ENCODE assay signal across 13 mouse cellular contexts in the genomic region with DNA sequence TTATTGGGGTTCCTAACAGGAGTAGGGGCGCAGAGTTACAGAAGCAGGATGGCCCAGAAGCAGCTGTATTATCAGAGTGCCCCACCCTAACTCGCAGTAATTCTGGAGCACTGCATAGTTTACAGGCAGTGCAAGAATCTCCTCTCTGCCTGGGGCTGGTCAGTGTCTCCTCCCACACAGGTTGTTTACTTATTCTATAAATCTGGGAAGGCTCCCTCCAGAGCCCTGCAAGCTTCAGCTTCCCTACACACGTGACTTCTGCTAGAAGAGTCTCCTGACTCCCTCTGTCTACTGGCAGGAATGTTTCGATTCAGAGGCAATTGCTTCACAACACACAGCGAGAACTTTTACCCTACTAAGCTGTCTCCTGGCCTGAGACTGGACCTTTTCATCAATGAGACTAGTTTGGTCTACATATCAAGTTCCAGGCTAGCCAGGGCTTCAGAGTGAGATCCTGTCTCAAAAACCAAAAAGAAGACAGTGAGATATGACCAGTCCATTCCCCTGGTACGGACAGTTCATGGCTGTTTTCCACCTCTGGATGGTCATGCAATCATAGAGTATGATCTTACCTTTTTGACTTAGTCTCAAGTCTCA. TPM values are rescaled to one million over a fixed set of nuclear protein-coding genes. Genes with fewer than 3 reads are reported as not detected.
A peak's percentile ranks its signal among the peaks of the same experiment; 100 is the strongest.
DNase-seq lines count a peak whose midpoint lies in the region; ATAC-seq and TF ChIP-seq lines count a peak whose summit lies in the region.
"Had no signal": no experiment of that assay in that cellular context is flagged by ENCODE, and none has a peak within 500 bp of the region (broad histone marks: within the 10 kb centered on the region; RNA-seq: fewer than 3 reads in every experiment).

No protein-coding gene starts in this region.

- no peak overlapping the region for H3K4me2 ChIP-seq in midbrain, embryonic 11.5 days
- no peak overlapping the region for H3K4me2 ChIP-seq in midbrain, embryonic 15.5 days
- no peak overlapping the region for H3K4me2 ChIP-seq in embryonic facial prominence, embryonic 15.5 days (replicated peaks)
- H3K4me2 ChIP-seq in kidney, postnatal 0 days (ENCODE audit: low read length): no peak overlapping the region
- no peak overlapping the region for H3K4me2 ChIP-seq in stomach, embryonic 14.5 days (replicated peaks; ENCODE audit: low read depth, low read length)
- H3K4me2 ChIP-seq: neural tube, embryonic 13.5 days had no signal

- WGBS in midbrain, embryonic 11.5 days: 79% methylated on average over 6 of the region's 6 CpGs
- WGBS in midbrain, embryonic 15.5 days: 75% methylated on average over 6 of the region's 6 CpGs
- 58% methylated on average over 6 of the region's 6 CpGs for whole genome bisulfite sequencing in embryonic facial prominence, embryonic 15.5 days
- 28% methylated on average over 6 of the region's 6 CpGs for WGBS in kidney, postnatal 0 days
- 28% methylated on average over 6 of the region's 6 CpGs for WGBS in stomach, embryonic 14.5 days

- no peak overlapping the region for H3K27ac ChIP-seq in midbrain, embryonic 11.5 days (ENCODE audit: low read depth, low read length)
- H3K27ac ChIP-seq in midbrain, embryonic 15.5 days: no peak overlapping the region
- no peak overlapping the region for H3K27ac ChIP-seq in embryonic facial prominence, embryonic 15.5 days (replicated peaks)
- H3K27ac ChIP-seq in kidney, postnatal 0 days: peak overlapping the region; percentile 47
- peak overlapping the region; percentile 39; the same call in 1 of the 2 replicates for H3K27ac ChIP-seq in stomach, embryonic 14.5 days (ENCODE audit: low read length)
- H3K27ac ChIP-seq: forebrain, embryonic 10.5 days; heart, embryonic 10.5 days; macrophage; neural tube, embryonic 13.5 days had no signal

- TF ChIP-seq CTCF in kidney, postnatal 0 days (IDR thresholded peaks at IDR 0.05; ENCODE audit: low read depth): peak; percentile 32; the same call in 1 of the 2 replicates

- no peaks in the 10 kb centered on the region for H3K36me3 ChIP-seq in midbrain, embryonic 11.5 days (ENCODE audit: control insufficient read depth, insufficient read depth, low read length)
- no peaks in the 10 kb centered on the region for H3K36me3 ChIP-seq in midbrain, embryonic 15.5 days (replicated peaks)
- no peaks in the 10 kb centered on the region for H3K36me3 ChIP-seq in embryonic facial prominence, embryonic 15.5 days
- H3K36me3 ChIP-seq in kidney, postnatal 0 days (ENCODE audit: insufficient read depth, low read length): no peaks in the 10 kb centered on the region
- H3K36me3 ChIP-seq in stomach, embryonic 14.5 days (ENCODE audit: control insufficient read depth, insufficient read depth, low read length): no peaks in the 10 kb centered on the region
- H3K36me3 ChIP-seq: forebrain, embryonic 10.5 days; heart, embryonic 10.5 days; neural tube, embryonic 13.5 days had no signal

- H3K4me1 ChIP-seq in midbrain, embryonic 11.5 days (ENCODE audit: control insufficient read depth, insufficient read depth, low read length): no peaks in the 10 kb centered on the region
- no peaks in the 10 kb centered on the region for H3K4me1 ChIP-seq in midbrain, embryonic 15.5 days
- peaks cover 6% of the 10 kb centered on the region; the same call in 1 of the 2 replicates for H3K4me1 ChIP-seq in embryonic facial prominence, embryonic 15.5 days
- no peaks in the 10 kb centered on the region for H3K4me1 ChIP-seq in kidney, postnatal 0 days (replicated peaks; ENCODE audit: insufficient read depth, low read length)
- peaks cover 8% of the 10 kb centered on the region for H3K4me1 ChIP-seq in stomach, embryonic 14.5 days (ENCODE audit: control insufficient read depth, insufficient read depth, low read length)
- H3K4me1 ChIP-seq: forebrain, embryonic 10.5 days; neural tube, embryonic 13.5 days had no signal

- ATAC-seq in midbrain, embryonic 11.5 days (ENCODE audit: low FRiP score): no peak
- ATAC-seq in midbrain, embryonic 15.5 days (replicated peaks): no peak
- peak; percentile 57; the same call in 1 of the 2 replicates for ATAC-seq in embryonic facial prominence, embryonic 15.5 days (ENCODE audit: insufficient number of reproducible peaks, low FRiP score, low TSS enrichment, low read depth)
- peak; percentile 83 for ATAC-seq in kidney, postnatal 0 days (replicated peaks; ENCODE audit: low FRiP score, low read depth)
- peak; percentile 88 for ATAC-seq in stomach, embryonic 14.5 days (ENCODE audit: insufficient number of reproducible peaks, insufficient read depth, low FRiP score, low read depth)
- ATAC-seq in inflammation-experienced regulatory T-cells, adult 6 months: no peak

- peak; percentile 54 for DNase-seq in midbrain, embryonic 11.5 days (ENCODE audit: low spot score, missing footprints)
- DNase-seq in kidney, postnatal 0 days (ENCODE audit: low spot score): peak; percentile 89
- DNase-seq in ovary, postnatal 10 days (ENCODE audit: low spot score): no peak
- DNase-seq in heart, adult 18-20 months: no peak
- DNase-seq: cerebellum, adult 9-11 months had no signal

- H3K4me3 ChIP-seq in midbrain, embryonic 11.5 days (ENCODE audit: low read depth, low read length): no peak overlapping the region
- H3K4me3 ChIP-seq in midbrain, embryonic 15.5 days: no peak overlapping the region
- no peak overlapping the region for H3K4me3 ChIP-seq in embryonic facial prominence, embryonic 15.5 days (replicated peaks)
- H3K4me3 ChIP-seq in kidney, postnatal 0 days (replicated peaks; ENCODE audit: low read depth, low read length): no peak overlapping the region
- no peak overlapping the region for H3K4me3 ChIP-seq in stomach, embryonic 14.5 days (ENCODE audit: low read depth, low read length)
- H3K4me3 ChIP-seq: forebrain, embryonic 10.5 days; heart, embryonic 10.5 days; neural tube, embryonic 13.5 days had no signal

- H3K9ac ChIP-seq in midbrain, embryonic 11.5 days (ENCODE audit: low read length): no peak overlapping the region
- no peak overlapping the region for H3K9ac ChIP-seq in midbrain, embryonic 15.5 days
- H3K9ac ChIP-seq in embryonic facial prominence, embryonic 15.5 days: no peak overlapping the region
- no peak overlapping the region for H3K9ac ChIP-seq in kidney, postnatal 0 days (ENCODE audit: low read depth, low read length)
- no peak overlapping the region for H3K9ac ChIP-seq in stomach, embryonic 14.5 days (replicated peaks; ENCODE audit: low read depth, low read length)
- H3K9ac ChIP-seq: neural tube, embryonic 13.5 days had no signal

- no peaks in the 10 kb centered on the region for H3K27me3 ChIP-seq in midbrain, embryonic 11.5 days (ENCODE audit: control insufficient read depth, insufficient read depth, low read length)
- no peaks in the 10 kb centered on the region for H3K27me3 ChIP-seq in midbrain, embryonic 15.5 days (replicated peaks)
- no peaks in the 10 kb centered on the region for H3K27me3 ChIP-seq in embryonic facial prominence, embryonic 15.5 days
- no peaks in the 10 kb centered on the region for H3K27me3 ChIP-seq in kidney, postnatal 0 days (ENCODE audit: insufficient read depth, low read length)
- no peaks in the 10 kb centered on the region for H3K27me3 ChIP-seq in stomach, embryonic 14.5 days (ENCODE audit: control insufficient read depth, insufficient read depth, low read length)
- H3K27me3 ChIP-seq: neural tube, embryonic 13.5 days had no signal

- H3K9me3 ChIP-seq in midbrain, embryonic 11.5 days (ENCODE audit: control insufficient read depth, low read length): no peaks in the 10 kb centered on the region
- H3K9me3 ChIP-seq in midbrain, embryonic 15.5 days: no peaks in the 10 kb centered on the region
- no peaks in the 10 kb centered on the region for H3K9me3 ChIP-seq in embryonic facial prominence, embryonic 15.5 days (replicated peaks)
- no peaks in the 10 kb centered on the region for H3K9me3 ChIP-seq in kidney, postnatal 0 days (replicated peaks; ENCODE audit: low read length)
- H3K9me3 ChIP-seq in stomach, embryonic 14.5 days (ENCODE audit: control insufficient read depth, low read depth, low read length): no peaks in the 10 kb centered on the region
- H3K9me3 ChIP-seq: forebrain, embryonic 10.5 days; heart, embryonic 10.5 days; neural tube, embryonic 13.5 days had no signal

RNA-seq across cellular contexts. Expression of gene Rab44, which starts 9.7 kb away (rescaled TPM):
- 0.22 and 0.44 TPM in 2 replicates for polyA plus RNA-seq in midbrain, embryonic 11.5 days (2014; fragmentation: Nextera tagmentation; extraction: Ambion mirVana)
- 0.15 TPM in 1 of 2 replicates, not detected in the other for polyA plus RNA-seq in midbrain, embryonic 15.5 days (2015; fragmentation: Nextera tagmentation; extraction: Ambion mirVana)
- polyA plus RNA-seq in embryonic facial prominence, embryonic 15.5 days (2015; fragmentation: Nextera tagmentation; extraction: Ambion mirVana): 3.4 and 4.5 TPM in 2 replicates
- polyA plus RNA-seq in kidney, postnatal 0 days (2015; fragmentation: Nextera tagmentation; extraction: Ambion mirVana): 0.21 and 0.22 TPM in 2 replicates
- polyA plus RNA-seq in stomach, embryonic 14.5 days (2014; fragmentation: Nextera tagmentation; extraction: Ambion mirVana): 0.39 and 0.97 TPM in 2 replicates
- polyA plus RNA-seq in inflammation-experienced regulatory T-cells, adult 6 months (2017; shearing (Covaris generic)): not detected
- under 1 TPM in 1 of 2 experiments, not detected in 1; 0.69 TPM for total RNA-seq in heart, adult 18-20 months (2021)

RNA-seq across cellular contexts. Expression of gene Cdkn1a, which starts 32.9 kb away (rescaled TPM):
- 16.1 and 17.4 TPM in 2 replicates for polyA plus RNA-seq in midbrain, embryonic 11.5 days (2014; fragmentation: Nextera tagmentation; extraction: Ambion mirVana)
- polyA plus RNA-seq in midbrain, embryonic 15.5 days (2015; fragmentation: Nextera tagmentation; extraction: Ambion mirVana): 97.7 and 99.9 TPM in 2 replicates
- 347 and 357 TPM in 2 replicates for polyA plus RNA-seq in embryonic facial prominence, embryonic 15.5 days (2015; fragmentation: Nextera tagmentation; extraction: Ambion mirVana)
- 125 and 136 TPM in 2 replicates for polyA plus RNA-seq in kidney, postnatal 0 days (2015; fragmentation: Nextera tagmentation; extraction: Ambion mirVana)
- 62.0 and 62.6 TPM in 2 replicates for polyA plus RNA-seq in stomach, embryonic 14.5 days (2014; fragmentation: Nextera tagmentation; extraction: Ambion mirVana)
- polyA plus RNA-seq in inflammation-experienced regulatory T-cells, adult 6 months (2017; shearing (Covaris generic)): 10 to 100 TPM in 1 of 3 experiments, 1 to 10 TPM in 2; 1.7 to 57.4 (median 2.5) TPM
- 100 to 1,000 TPM; 101 to 149 TPM for total RNA-seq in heart, adult 18-20 months (2021)

Comparison
In these comparisons a context has a peak if more than half of its experiments do, and no peak if none do; other contexts are left out.
1. ATAC-seq: peak in embryonic facial prominence, embryonic 15.5 days (single experiment), kidney, postnatal 0 days (single experiment) and stomach, embryonic 14.5 days (single experiment); none in midbrain, embryonic 11.5 days (single experiment), midbrain, embryonic 15.5 days (single experiment) and inflammation-experienced regulatory T-cells, adult 6 months (single experiment).
2. DNase-seq: peak in midbrain, embryonic 11.5 days (single experiment) and kidney, postnatal 0 days (single experiment); none in ovary, postnatal 10 days (single experiment) and heart, adult 18-20 months (0 of 2).
3. H3K27ac ChIP-seq: peak in kidney, postnatal 0 days (single experiment) and stomach, embryonic 14.5 days (single experiment); none in midbrain, embryonic 11.5 days (single experiment), midbrain, embryonic 15.5 days (single experiment) and embryonic facial prominence, embryonic 15.5 days (single experiment).